Mouse (Mus musculus) MEL (cell line): ENCODE results near the gene Slc44a3. TPM values are rescaled to one million over a fixed set of nuclear protein-coding genes. Genes with fewer than 3 reads are reported as not detected.

Experiments used
- DNase-seq: peaks from one replicate; pipeline ENCODE4 v3.0.0; 2011; ENCODE audit warnings: low read depth, low spot score
- H3K27ac ChIP-seq: 2 replicates; pipeline ENCODE4 v1.5.1; 2012; ENCODE audit warnings: low read depth, mild to moderate bottlenecking, control low read depth, low read length, moderate library complexity; ENCODE audit not compliant: control insufficient read depth
- H3K27me3 ChIP-seq, 2 experiments: fragments of 150-350 bp in 1 of 2; sonication (generic) in 1 of 2; 2 replicates each; pipeline ENCODE4 v1.6.1; 2012; ENCODE audit warnings: low read length in 2 of 2, mild to moderate bottlenecking in 2 of 2, improper control_type of control experiment in 1 of 2, moderate library complexity in 1 of 2; ENCODE audit not compliant: insufficient read depth in 2 of 2, control insufficient read depth in 1 of 2
- H3K36me3 ChIP-seq, 2 experiments: 2 replicates each; pipeline ENCODE4 v1.6.1; 2012 to 2014; ENCODE audit warnings: low read length in 2 of 2, improper control_type of control experiment in 1 of 2, inconsistent platforms in 1 of 2, mild to moderate bottlenecking in 1 of 2; ENCODE audit not compliant: insufficient read depth in 2 of 2, control insufficient read depth in 1 of 2
- H3K4me1 ChIP-seq, 2 experiments: fragments of 150-350 bp in 1 of 2; sonication (generic) in 1 of 2; 2 replicates each; pipeline ENCODE4 v1.6.1; 2012; ENCODE audit warnings: low read length in 2 of 2, improper control_type of control experiment in 1 of 2, mild to moderate bottlenecking in 1 of 2; ENCODE audit not compliant: insufficient read depth in 2 of 2, control insufficient read depth in 1 of 2
- H3K4me3 ChIP-seq, 2 experiments: fragments of 150-350 bp in 1 of 2; sonication (generic) in 1 of 2; 2 replicates each; pipeline ENCODE4 v1.5.1; 2012; ENCODE audit warnings: low read depth in 2 of 2, low read length in 2 of 2, mild to moderate bottlenecking in 2 of 2, moderate library complexity in 2 of 2, control low read depth in 1 of 2, improper control_type of control experiment in 1 of 2; ENCODE audit not compliant: control insufficient read depth in 1 of 2, insufficient read depth in 1 of 2
- H3K79me2 ChIP-seq: 2 replicates; pipeline ENCODE4 v1.6.1; 2012; ENCODE audit warnings: mild to moderate bottlenecking, low read length, moderate library complexity; ENCODE audit not compliant: control insufficient read depth, poor library complexity, insufficient read depth
- H3K9ac ChIP-seq: 2 replicates; pipeline ENCODE4 v1.6.1; 2012; ENCODE audit warnings: low read depth, mild to moderate bottlenecking, control low read depth, low read length, moderate library complexity; ENCODE audit not compliant: control insufficient read depth, poor library complexity, severe bottlenecking
- H3K9me3 ChIP-seq: fragments of 150-350 bp; sonication (generic); replicated peaks from 2 replicates; pipeline ENCODE4 v1.6.1; 2012; ENCODE audit warnings: mild to moderate bottlenecking, low read length, improper control_type of control experiment, moderate library complexity; ENCODE audit not compliant: insufficient read depth
- BHLHE40 ChIP-seq: IDR thresholded peaks from 2 replicates; pipeline ENCODE4 v1.6.1; 2012; ENCODE audit warnings: low read depth, mild to moderate bottlenecking, inconsistent platforms, low read length, improper control_type of control experiment, borderline replicate concordance
- CHD1 ChIP-seq: IDR thresholded peaks from 2 replicates; pipeline ENCODE4 v1.6.1; 2012; ENCODE audit warnings: low read depth, mild to moderate bottlenecking, inconsistent platforms, low read length, improper control_type of control experiment
- CHD2 ChIP-seq: IDR thresholded peaks from 2 replicates; pipeline ENCODE4 v1.6.1; 2011; ENCODE audit warnings: low read length, improper control_type of control experiment
- E2F4 ChIP-seq: IDR thresholded peaks from 2 replicates; pipeline ENCODE4 v1.6.1; 2011; ENCODE audit warnings: low read depth, low read length, improper control_type of control experiment, borderline replicate concordance
- ELF1 ChIP-seq: IDR thresholded peaks from 2 replicates; pipeline ENCODE4 v1.6.1; 2014; ENCODE audit warnings: low read depth, mild to moderate bottlenecking, inconsistent platforms, low read length, improper control_type of control experiment, moderate library complexity
- KAT2A ChIP-seq: conservative IDR thresholded peaks from 2 replicates; pipeline ENCODE4 v1.6.1; 2012; ENCODE audit warnings: low read depth, low read length, improper control_type of control experiment, inconsistent platforms
- MAFK ChIP-seq: IDR thresholded peaks from 2 replicates; pipeline ENCODE4 v1.6.1; 2011; ENCODE audit warnings: low read depth, mild to moderate bottlenecking, low read length, improper control_type of control experiment, borderline replicate concordance
- MAX ChIP-seq: IDR thresholded peaks from 2 replicates; pipeline ENCODE4 v1.6.1; 2011; ENCODE audit warnings: low read length, improper control_type of control experiment
- MEF2A ChIP-seq: IDR thresholded peaks from 2 replicates; pipeline ENCODE4 v1.6.1; 2014; ENCODE audit warnings: low read depth, mild to moderate bottlenecking, inconsistent platforms, low read length, improper control_type of control experiment; ENCODE audit not compliant: poor library complexity, insufficient replicate concordance, severe bottlenecking; ENCODE audit errors: extremely low read depth
- MXI1 ChIP-seq: IDR thresholded peaks from 2 replicates; pipeline ENCODE4 v1.6.1; 2011; ENCODE audit warnings: mild to moderate bottlenecking, low read depth, low read length, improper control_type of control experiment
- MYC ChIP-seq: IDR thresholded peaks from 2 replicates; pipeline ENCODE4 v1.6.1; 2011; ENCODE audit warnings: low read depth, mild to moderate bottlenecking, low read length, improper control_type of control experiment, moderate library complexity
- NELFE ChIP-seq: IDR thresholded peaks from 2 replicates; pipeline ENCODE4 v1.6.1; 2011; ENCODE audit warnings: low read depth, low read length, improper control_type of control experiment
- NRF1 ChIP-seq: IDR thresholded peaks from 2 replicates; pipeline ENCODE4 v1.6.1; 2014; ENCODE audit warnings: low read depth, mild to moderate bottlenecking, inconsistent platforms, low read length, improper control_type of control experiment, moderate library complexity; ENCODE audit not compliant: poor library complexity, insufficient read depth, severe bottlenecking
- POLR2A ChIP-seq, 2 experiments: IDR thresholded peaks; 2 replicates each; pipeline ENCODE4 v1.6.1; 2011 to 2012; ENCODE audit warnings: low read length in 2 of 2, mild to moderate bottlenecking in 2 of 2, control low read depth in 1 of 2, improper control_type of control experiment in 1 of 2, low read depth in 1 of 2, moderate library complexity in 1 of 2; ENCODE audit not compliant: control insufficient read depth in 1 of 2, insufficient read depth in 1 of 2, poor library complexity in 1 of 2
- POLR2AphosphoS2 ChIP-seq: IDR thresholded peaks from 2 replicates; pipeline ENCODE4 v1.6.1; 2011; ENCODE audit warnings: low read length, improper control_type of control experiment
- POLR2AphosphoS5 ChIP-seq: IDR thresholded peaks from 2 replicates; pipeline ENCODE4 v1.6.1; 2012; ENCODE audit warnings: low read depth, borderline replicate concordance, mild to moderate bottlenecking, inconsistent platforms, low read length, moderate library complexity, mixed read lengths
- RAD21 ChIP-seq: IDR thresholded peaks from 2 replicates; pipeline ENCODE4 v1.6.1; 2011; ENCODE audit warnings: mild to moderate bottlenecking, low read depth, low read length, improper control_type of control experiment
- SIN3A ChIP-seq: IDR thresholded peaks from 2 replicates; pipeline ENCODE4 v1.6.1; 2012; ENCODE audit warnings: low read length, improper control_type of control experiment, inconsistent platforms
- TAL1 ChIP-seq: IDR thresholded peaks from 2 replicates; pipeline ENCODE4 v1.6.1; 2012; ENCODE audit warnings: mild to moderate bottlenecking, inconsistent platforms, low read length, moderate library complexity, mixed read lengths
- TBP ChIP-seq: IDR thresholded peaks from 2 replicates; pipeline ENCODE4 v1.8.0; 2011; ENCODE audit warnings: low read depth, low read length, improper control_type of control experiment
- TCF12 ChIP-seq: IDR thresholded peaks from 2 replicates; pipeline ENCODE4 v1.6.1; 2014; ENCODE audit warnings: low read depth, mild to moderate bottlenecking, inconsistent platforms, low read length, improper control_type of control experiment, moderate library complexity
- UBTF ChIP-seq: IDR thresholded peaks from 2 replicates; pipeline ENCODE4 v1.6.1; 2012; ENCODE audit warnings: low read depth, mild to moderate bottlenecking, inconsistent platforms, low read length, improper control_type of control experiment, moderate library complexity, borderline replicate concordance; ENCODE audit not compliant: insufficient read depth
- USF2 ChIP-seq, 2 experiments: IDR thresholded peaks; 2 replicates each; pipeline ENCODE4 v1.6.1; 2011 to 2012; ENCODE audit warnings: improper control_type of control experiment in 2 of 2, low read length in 2 of 2, borderline replicate concordance in 1 of 2, inconsistent platforms in 1 of 2, low read depth in 1 of 2, mild to moderate bottlenecking in 1 of 2; ENCODE audit not compliant: insufficient read depth in 1 of 2
- ZC3H11A ChIP-seq: IDR thresholded peaks from 2 replicates; pipeline ENCODE4 v1.6.1; 2012; ENCODE audit warnings: low read depth, mild to moderate bottlenecking, inconsistent platforms, low read length, improper control_type of control experiment
- ZMIZ1 ChIP-seq: IDR thresholded peaks from 2 replicates; pipeline ENCODE4 v1.6.1; 2012; ENCODE audit warnings: low read depth, mild to moderate bottlenecking, inconsistent platforms, low read length, improper control_type of control experiment, moderate library complexity
- ZNF384 ChIP-seq: IDR thresholded peaks from 2 replicates; pipeline ENCODE4 v1.6.1; 2012; ENCODE audit warnings: low read depth, mild to moderate bottlenecking, inconsistent platforms, low read length, improper control_type of control experiment
- polyA plus RNA-seq, 2 experiments: library from polyadenylated mRNA; stranded (reverse) in 1 of 2; unstranded in 1 of 2; fragments of >175 nt in 1 of 2; fragments of >200 nt in 1 of 2; gene quantifications; 2 replicates each; pipeline versions ENCODE4 v1.2.1 to v1.2.4; 2012; ENCODE audit warnings: low replicate concordance in 2 of 2, low read depth in 1 of 2; ENCODE audit not compliant: insufficient read length in 2 of 2, insufficient read depth in 1 of 2, missing spikeins in 1 of 2
- total RNA-seq: library from RNA; depleted of rRNA; stranded (reverse); fragments of 300-350 nt; gene quantifications from 2 replicates; pipeline ENCODE4 v1.2.3, GENCODE M21; 2012

Gene Slc44a3
- total and polyA plus RNA-seq, 3 experiments = 0.08 to 0.11 TPM; not detected in 1

- Histone ChIP-seq H3K9ac (no peak overlapping the region), H3K27ac (no peak overlapping the region), H3K79me2 (no peaks in the 10 kb centered on the region), H3K27me3 (no peaks in the 10 kb centered on the region; a peak in 1 of 4 replicates), H3K36me3 (no peaks in the 10 kb centered on the region), H3K4me3 (no peak overlapping the region), H3K4me1 (no peaks in the 10 kb centered on the region), H3K9me3 (no peaks in the 10 kb centered on the region)
- no peak for DNase-seq
- TF ChIP-seq SIN3A = no peak
- no peak for TF ChIP-seq POLR2AphosphoS5
- no peak for TF ChIP-seq USF2 (IDR thresholded peaks at IDR 0.05; ENCODE audit: borderline replicate concordance in 1 of 2, insufficient read depth in 1 of 2, low read depth in 1 of 2, low read length in 2 of 2)
- TF ChIP-seq MAFK = no peak
- no peak for TF ChIP-seq MEF2A
- TF ChIP-seq KAT2A = no peak
- TF ChIP-seq MAX = no peak
- TF ChIP-seq E2F4 = no peak
- no peak for TF ChIP-seq NRF1
- TF ChIP-seq ZC3H11A = no peak
- no peak for TF ChIP-seq MYC
- TF ChIP-seq BHLHE40 = no peak
- no peak for TF ChIP-seq CHD1
- TF ChIP-seq TAL1 = no peak
- no peak for TF ChIP-seq ELF1
- TF ChIP-seq CHD2 = no peak
- no peak for TF ChIP-seq POLR2AphosphoS2
- no peak for TF ChIP-seq TCF12
- TF ChIP-seq ZNF384 = no peak
Observed at GRCm38 (mm10) chr3:121418850-121419435, 113.3 kb downstream of the Slc44a3 start.

DNA sequence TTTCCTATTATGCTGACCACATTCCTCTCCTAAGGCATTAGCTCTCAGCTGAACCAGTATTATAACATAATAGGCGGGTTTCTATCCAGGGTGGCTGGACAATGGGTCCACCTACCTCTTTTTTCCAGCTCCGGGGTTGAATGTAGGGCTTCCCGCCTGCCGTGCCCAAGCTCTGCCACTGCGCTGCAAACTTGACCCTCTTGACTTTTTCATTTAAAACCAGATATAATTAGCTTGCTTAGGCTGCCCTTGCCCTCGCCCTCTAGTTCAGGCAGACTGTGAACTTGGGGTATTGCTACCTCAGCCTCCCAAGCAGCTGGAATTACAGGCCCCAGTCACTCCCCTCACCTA, 114.0 kb downstream of the Slc44a3 start:
- Histone ChIP-seq H3K4me3 (no peak overlapping the region), H3K27me3 (no peaks in the 10 kb centered on the region; a peak in 1 of 4 replicates), H3K36me3 (no peaks in the 10 kb centered on the region), H3K4me1 (no peaks in the 10 kb centered on the region), H3K79me2 (no peaks in the 10 kb centered on the region), H3K27ac (no peak overlapping the region), H3K9ac (no peak overlapping the region), H3K9me3 (no peaks in the 10 kb centered on the region)
- no peak for TF ChIP-seq ELF1
- TF ChIP-seq NELFE = no peak
- TF ChIP-seq ZNF384 = no peak
- no peak for TF ChIP-seq ZMIZ1
- no peak for TF ChIP-seq TBP
- TF ChIP-seq RAD21 = no peak
- no peak for TF ChIP-seq E2F4
- no peak for TF ChIP-seq USF2 (IDR thresholded peaks at IDR 0.05; ENCODE audit: borderline replicate concordance in 1 of 2, insufficient read depth in 1 of 2, low read depth in 1 of 2, low read length in 2 of 2)
- no peak for TF ChIP-seq POLR2AphosphoS5
- TF ChIP-seq NRF1 = no peak
- TF ChIP-seq POLR2A (IDR thresholded peaks at IDR 0.05; ENCODE audit: control insufficient read depth in 1 of 2, insufficient read depth in 1 of 2, low read depth in 1 of 2, low read length in 2 of 2, poor library complexity in 1 of 2) = no peak
- no peak for TF ChIP-seq MXI1
- TF ChIP-seq MYC = no peak
- no peak for TF ChIP-seq UBTF
- DNase-seq = no peak
